In the genomic region with DNA sequence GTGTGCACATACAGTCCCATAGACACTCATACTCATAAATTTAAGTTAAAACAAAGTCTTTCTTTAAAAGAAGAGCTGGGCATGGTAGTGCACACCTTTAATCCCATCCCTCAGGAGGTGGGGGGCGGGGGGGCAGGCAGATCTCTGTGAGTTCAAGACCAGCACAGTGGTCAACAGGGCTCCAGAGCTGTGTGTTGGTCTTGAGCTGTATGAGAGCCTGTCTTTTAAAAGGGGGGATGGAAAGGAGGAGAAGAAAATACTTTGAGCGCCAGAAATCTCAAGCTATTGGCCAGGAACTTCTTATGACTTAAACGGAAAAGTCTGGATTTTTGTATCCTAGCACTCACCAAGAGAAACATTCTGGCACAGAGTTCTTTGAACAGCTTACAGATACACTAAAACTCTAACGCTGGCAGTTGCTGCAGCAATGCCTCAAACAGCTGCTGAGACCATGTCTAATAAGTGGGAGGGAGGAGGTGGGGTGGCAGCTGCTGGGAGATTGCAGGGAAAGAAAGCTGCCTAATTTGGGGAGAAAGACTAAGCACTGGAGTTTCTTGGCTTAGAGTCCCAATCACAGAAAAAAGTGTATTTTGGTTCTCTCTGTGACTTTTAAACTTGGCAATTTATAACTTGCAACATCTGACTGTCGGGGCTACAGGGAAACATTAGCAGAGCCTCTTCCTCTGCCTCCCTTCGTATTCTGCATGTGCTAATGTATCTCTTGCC, we compare ENCODE assay signal across 8 mouse cellular contexts.
DNase-seq lines count a peak whose midpoint lies in the region; ATAC-seq and TF ChIP-seq lines count a peak whose summit lies in the region.

No protein-coding gene starts in this region.

- no peak for ATAC-seq in forebrain, embryonic 11.5 days (replicated peaks; ENCODE audit: low FRiP score)
- 0 out of 2 replicates have a peak, but pooled peaks have one; percentile 30 for ATAC-seq in heart, embryonic 14.5 days (ENCODE audit: insufficient number of reproducible peaks, insufficient read depth, low FRiP score, low read depth)
- no peak for ATAC-seq in stomach, embryonic 15.5 days (ENCODE audit: insufficient read depth, low FRiP score, low read depth)

- H3K27ac ChIP-seq in forebrain, embryonic 10.5 days, result peak overlapping the region; percentile 60; the same call in 1 of the 2 replicates
- H3K27ac ChIP-seq in forebrain, embryonic 11.5 days (ENCODE audit: low read depth, low read length), result no peak overlapping the region
- H3K27ac ChIP-seq in heart, embryonic 14.5 days (replicated peaks in 1 of 2; ENCODE audit: control insufficient read depth in 1 of 2, insufficient read depth in 1 of 2, low read depth in 2 of 2, low read length in 2 of 2), result 0 out of 4 replicates have a peak overlapping the region, but pooled peaks of 1 of the 2 experiments have one; percentile 9
- peak overlapping the region; percentile 65; the same call in 1 of the 2 replicates for H3K27ac ChIP-seq in stomach, embryonic 15.5 days

- no peak for DNase-seq in forebrain, embryonic 10.5 days (ENCODE audit: extremely low spot score, low spot score)
- no peak for DNase-seq in forebrain, embryonic 11.5 days (ENCODE audit: low spot score)
- peak; percentile 85 for DNase-seq in brain, embryonic 14.5 days (ENCODE audit: low read depth)
- DNase-seq in left cerebral cortex, postnatal 25 days (ENCODE audit: low spot score in 2 of 2), result peak; percentile 70 to 93
- no peak for DNase-seq in cerebellum, postnatal 4 days (ENCODE audit: low spot score in 2 of 2)
- no peak for DNase-seq in cerebellum, adult 11-12 months

- no peak for TF ChIP-seq POLR2A in brain, embryonic 14.5 days (IDR thresholded peaks at IDR 0.05; ENCODE audit: borderline replicate concordance, extremely low read depth, insufficient read depth, insufficient read length, poor library complexity, severe bottlenecking)

- no peak overlapping the region for H3K4me3 ChIP-seq in forebrain, embryonic 10.5 days
- H3K4me3 ChIP-seq in forebrain, embryonic 11.5 days (ENCODE audit: low read depth, low read length), result no peak overlapping the region
- no peak overlapping the region for H3K4me3 ChIP-seq in heart, embryonic 14.5 days (ENCODE audit: control insufficient read depth in 1 of 2, insufficient read depth in 1 of 2, low read depth in 1 of 2, low read length in 2 of 2)
- H3K4me3 ChIP-seq in stomach, embryonic 15.5 days (replicated peaks), result no peak overlapping the region

- WGBS in forebrain, embryonic 10.5 days, result 74% methylated on average over 6 of the region's 6 CpGs
- 69% methylated on average over 6 of the region's 6 CpGs for WGBS in forebrain, embryonic 11.5 days
- 52% methylated on average over 6 of the region's 6 CpGs for WGBS in heart, embryonic 14.5 days
- 34% methylated on average over 6 of the region's 6 CpGs for WGBS in stomach, embryonic 15.5 days

- TF ChIP-seq CTCF in brain, embryonic 14.5 days (IDR thresholded peaks at IDR 0.05; ENCODE audit: borderline replicate concordance, extremely low read depth, insufficient read depth, insufficient read length), result no peak

- no peaks in the 10 kb centered on the region for H3K36me3 ChIP-seq in forebrain, embryonic 10.5 days (replicated peaks)
- H3K36me3 ChIP-seq in forebrain, embryonic 11.5 days (ENCODE audit: control insufficient read depth, insufficient read depth, low read length), result no peaks in the 10 kb centered on the region
- H3K36me3 ChIP-seq in heart, embryonic 14.5 days (ENCODE audit: control insufficient read depth, insufficient read depth, low read length), result no peaks in the 10 kb centered on the region
- H3K36me3 ChIP-seq in stomach, embryonic 15.5 days, result no peaks in the 10 kb centered on the region

- no peak overlapping the region for H3K4me2 ChIP-seq in forebrain, embryonic 11.5 days (ENCODE audit: low read depth, low read length, severe bottlenecking)
- no peak overlapping the region for H3K4me2 ChIP-seq in heart, embryonic 14.5 days (ENCODE audit: low read length)
- no peak overlapping the region for H3K4me2 ChIP-seq in stomach, embryonic 15.5 days

- H3K27me3 ChIP-seq in forebrain, embryonic 10.5 days (ENCODE audit: poor library complexity, severe bottlenecking), result no peaks in the 10 kb centered on the region
- H3K27me3 ChIP-seq in forebrain, embryonic 11.5 days (ENCODE audit: control insufficient read depth, insufficient read depth, low read length), result no peaks in the 10 kb centered on the region
- no peaks in the 10 kb centered on the region for H3K27me3 ChIP-seq in heart, embryonic 14.5 days (ENCODE audit: control insufficient read depth, insufficient read depth, low read length)
- no peaks in the 10 kb centered on the region for H3K27me3 ChIP-seq in stomach, embryonic 15.5 days (replicated peaks)

- H3K9ac ChIP-seq in forebrain, embryonic 11.5 days (ENCODE audit: low read length), result no peak overlapping the region
- no peak overlapping the region for H3K9ac ChIP-seq in heart, embryonic 14.5 days (ENCODE audit: low read length)
- H3K9ac ChIP-seq in stomach, embryonic 15.5 days, result no peak overlapping the region

- H3K9me3 ChIP-seq in forebrain, embryonic 10.5 days, result no peaks in the 10 kb centered on the region
- H3K9me3 ChIP-seq in forebrain, embryonic 11.5 days (ENCODE audit: control insufficient read depth, low read length), result no peaks in the 10 kb centered on the region; the same call in 1 of the 2 replicates
- no peaks in the 10 kb centered on the region for H3K9me3 ChIP-seq in heart, embryonic 14.5 days (ENCODE audit: control insufficient read depth, low read length)
- H3K9me3 ChIP-seq in stomach, embryonic 15.5 days, result no peaks in the 10 kb centered on the region

- H3K4me1 ChIP-seq in forebrain, embryonic 10.5 days, result peaks cover 31% of the 10 kb centered on the region
- H3K4me1 ChIP-seq in forebrain, embryonic 11.5 days (replicated peaks; ENCODE audit: control insufficient read depth, insufficient read depth, low read length), result no peaks in the 10 kb centered on the region
- H3K4me1 ChIP-seq in heart, embryonic 14.5 days (ENCODE audit: control insufficient read depth in 2 of 2, insufficient read depth in 2 of 2, low read length in 2 of 2), result peaks cover 0 to 2% of the 10 kb centered on the region in 2 experiments; a peak in 1 of 4 replicates
- no peaks in the 10 kb centered on the region for H3K4me1 ChIP-seq in stomach, embryonic 15.5 days

- intact Hi-C loops in left cerebral cortex, postnatal 25 days (cut with DNase I), result no loop called here

Comparison
In these comparisons a context has a peak if more than half of its experiments do, and no peak if none do; other contexts are left out.
1. DNase-seq: peak in brain, embryonic 14.5 days (single experiment) and left cerebral cortex, postnatal 25 days (2 of 2); none in forebrain, embryonic 10.5 days (single experiment), forebrain, embryonic 11.5 days (single experiment), cerebellum, postnatal 4 days (0 of 2) and cerebellum, adult 11-12 months (single experiment).